Mouse (Mus musculus): ENCODE results near the gene Ttc7b. TPM values are rescaled to one million over a fixed set of nuclear protein-coding genes. Genes with fewer than 3 reads are reported as not detected.

Gene Ttc7b
- polyA plus RNA-seq, 1 experiment from 2014 or later = 6.5 TPM

DNA sequence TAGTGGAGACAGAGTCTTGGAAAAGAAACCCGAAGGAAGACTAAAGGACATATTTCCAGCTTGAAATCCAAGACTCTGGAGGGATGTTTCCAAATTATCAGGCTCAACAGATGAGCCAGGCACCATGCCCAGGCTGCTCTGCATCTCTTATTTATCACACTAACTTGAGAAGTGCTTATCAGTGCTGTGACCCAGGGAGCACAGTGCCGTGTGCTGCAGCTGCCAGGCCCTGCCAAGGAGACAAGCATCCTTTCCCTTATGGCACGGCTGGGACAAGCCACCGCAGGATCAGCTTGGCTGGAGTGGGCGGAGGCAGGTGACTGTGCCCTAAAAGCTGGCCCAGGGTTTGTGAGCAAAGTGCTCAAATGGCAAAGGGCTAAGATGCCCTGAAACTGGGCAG, 184.4 kb downstream of the Ttc7b start:
- Histone ChIP-seq H3K9ac (replicated peaks) (no peak overlapping the region), H3K27ac (replicated peaks) (no peak overlapping the region), H3K36me3 (no peaks in the 10 kb centered on the region), H3K4me2 (replicated peaks) (no peak overlapping the region), H3K27me3 (no peaks in the 10 kb centered on the region), H3K4me3 (no peak overlapping the region), H3K4me1 (peaks cover 20% of the 10 kb centered on the region), H3K9me3 (no peaks in the 10 kb centered on the region)
- no peak for ATAC-seq (replicated peaks)
- 56% methylated on average over 5 of the region's 5 CpGs for WGBS

GRCm38 (mm10) chr12:100331806-100332205, 188.8 kb downstream of the Ttc7b start:
- peaks cover 19% of the 10 kb centered on the region for H3K4me1 ChIP-seq
- H3K4me3 ChIP-seq = no peak overlapping the region
- H3K9ac ChIP-seq (replicated peaks) = no peak overlapping the region
- H3K27ac ChIP-seq (replicated peaks) = no peak overlapping the region
- H3K27me3 ChIP-seq = no peaks in the 10 kb centered on the region
- no peak overlapping the region for H3K4me2 ChIP-seq (replicated peaks)
- no peaks in the 10 kb centered on the region for H3K9me3 ChIP-seq
- ATAC-seq (replicated peaks) = no peak
- H3K36me3 ChIP-seq = no peaks in the 10 kb centered on the region
- 97% methylated on average over 6 of the region's 6 CpGs for WGBS

- Histone ChIP-seq H3K4me3 (no peak overlapping the region), H3K36me3 (no peaks in the 10 kb centered on the region), H3K4me1 (peaks cover 28% of the 10 kb centered on the region), H3K9me3 (no peaks in the 10 kb centered on the region), H3K27ac (replicated peaks) (0 out of 2 replicates have a peak overlapping the region, but pooled peaks have one; percentile 11), H3K9ac (replicated peaks) (no peak overlapping the region), H3K4me2 (replicated peaks) (no peak overlapping the region), H3K27me3 (no peaks in the 10 kb centered on the region)
- ATAC-seq (replicated peaks) = no peak
- WGBS = 82% methylated on average over 8 of the region's 8 CpGs
Measured at GRCm38 (mm10) chr12:100330234-100330633, 190.4 kb downstream of the Ttc7b start.

DNA sequence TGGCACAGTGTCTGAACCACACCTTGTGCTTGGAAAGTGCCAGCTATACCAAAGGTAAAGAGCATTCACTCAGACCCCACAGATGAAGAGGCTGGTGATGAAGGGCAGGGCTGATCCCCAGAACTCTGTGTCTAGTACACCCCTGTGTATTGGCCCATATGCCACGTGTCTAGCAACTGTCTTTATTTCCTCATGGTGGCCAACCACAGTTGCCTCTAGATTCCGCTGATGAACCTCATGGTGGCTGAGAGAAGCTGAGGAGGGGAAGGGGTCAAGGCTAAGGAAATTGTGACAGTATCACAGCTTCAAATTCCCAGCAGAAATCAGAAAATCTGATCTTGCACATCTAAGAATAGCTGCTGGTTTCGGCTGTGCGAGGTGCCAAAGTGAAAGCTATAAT, 191.6 kb downstream of the Ttc7b start:
- WGBS = 82% methylated on average over 4 of the region's 4 CpGs
- Histone ChIP-seq H3K9ac (replicated peaks) (no peak overlapping the region), H3K4me2 (replicated peaks) (no peak overlapping the region), H3K27me3 (no peaks in the 10 kb centered on the region), H3K4me3 (no peak overlapping the region), H3K27ac (replicated peaks) (no peak overlapping the region), H3K4me1 (peaks cover 28% of the 10 kb centered on the region), H3K9me3 (no peaks in the 10 kb centered on the region), H3K36me3 (no peaks in the 10 kb centered on the region)
- ATAC-seq (replicated peaks) = no peak

- H3K9ac ChIP-seq (replicated peaks) = no peak overlapping the region
- no peak for ATAC-seq (replicated peaks)
- no peaks in the 10 kb centered on the region for H3K9me3 ChIP-seq
- no peak overlapping the region for H3K4me3 ChIP-seq
- no peaks in the 10 kb centered on the region for H3K27me3 ChIP-seq
- WGBS = 77% methylated on average over 9 of the region's 9 CpGs
- H3K36me3 ChIP-seq = no peaks in the 10 kb centered on the region
- H3K27ac ChIP-seq (replicated peaks) = no peak overlapping the region
- H3K4me1 ChIP-seq = peaks cover 28% of the 10 kb centered on the region
- H3K4me2 ChIP-seq (replicated peaks) = no peak overlapping the region
Measured at GRCm38 (mm10) chr12:100328557-100328956, 192.1 kb downstream of the Ttc7b start.

DNA sequence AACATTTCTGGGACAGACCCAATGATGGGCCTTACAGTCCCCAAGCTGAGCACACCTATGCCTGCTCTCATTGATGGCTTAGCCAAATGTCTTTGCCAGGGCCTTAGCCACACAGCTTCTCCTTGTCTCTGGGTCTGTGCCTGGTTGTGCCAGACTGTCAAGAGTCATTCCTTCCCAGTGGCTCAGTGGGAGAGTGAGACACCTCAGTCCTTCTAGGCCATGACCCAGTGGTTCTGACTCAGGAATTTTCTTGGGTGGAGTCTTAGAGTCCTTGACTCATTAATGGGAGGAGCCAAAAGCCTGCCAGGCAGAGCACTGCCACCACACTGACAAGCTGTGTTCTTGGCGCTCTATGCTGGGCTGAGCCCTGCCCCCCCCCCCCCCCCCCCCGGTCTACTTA, 193.9 kb downstream of the Ttc7b start:
- H3K36me3 ChIP-seq = no peaks in the 10 kb centered on the region
- WGBS = 80% methylated on average over 2 of the region's 2 CpGs
- no peak overlapping the region for H3K4me2 ChIP-seq (replicated peaks)
- peak; percentile 24; the same call in 1 of the 2 replicates for ATAC-seq (replicated peaks)
- H3K9me3 ChIP-seq = no peaks in the 10 kb centered on the region
- H3K27ac ChIP-seq (replicated peaks) = 0 out of 2 replicates have a peak overlapping the region, but pooled peaks have one; percentile 35
- H3K4me3 ChIP-seq = no peak overlapping the region
- H3K27me3 ChIP-seq = no peaks in the 10 kb centered on the region
- peaks cover 36% of the 10 kb centered on the region for H3K4me1 ChIP-seq
- no peak overlapping the region for H3K9ac ChIP-seq (replicated peaks)

DNA sequence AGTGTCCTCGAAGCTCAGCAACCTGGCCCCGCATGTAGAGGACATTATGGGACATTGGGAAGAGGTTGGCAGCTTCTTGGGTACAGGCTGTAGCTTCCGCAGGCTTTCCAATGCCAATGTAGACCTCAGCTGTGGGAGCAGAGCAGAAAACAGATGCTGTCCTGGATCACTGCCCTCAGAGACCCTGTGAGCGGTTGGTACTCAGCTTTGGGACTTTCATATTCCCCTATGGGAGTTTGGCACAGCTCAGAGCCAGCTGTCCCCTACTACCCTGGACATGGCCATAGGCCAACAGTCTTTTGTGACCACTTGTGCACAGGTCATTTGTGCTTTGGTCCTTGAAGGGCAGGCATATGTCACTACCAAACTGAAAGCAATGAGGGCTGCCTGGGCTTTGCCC, 195.0 kb downstream of the Ttc7b start:
- Histone ChIP-seq H3K4me3 (no peak overlapping the region), H3K36me3 (no peaks in the 10 kb centered on the region), H3K4me1 (peaks cover 41% of the 10 kb centered on the region), H3K4me2 (replicated peaks) (no peak overlapping the region), H3K27ac (replicated peaks) (no peak overlapping the region; the same call in 1 of the 2 replicates), H3K9ac (replicated peaks) (no peak overlapping the region), H3K27me3 (no peaks in the 10 kb centered on the region), H3K9me3 (no peaks in the 10 kb centered on the region)
- WGBS = 74% methylated on average over 4 of the region's 4 CpGs
- ATAC-seq (replicated peaks) = no peak

- H3K9ac ChIP-seq (replicated peaks) = no peak overlapping the region
- no peak overlapping the region for H3K4me3 ChIP-seq
- no peaks in the 10 kb centered on the region for H3K27me3 ChIP-seq
- H3K36me3 ChIP-seq = no peaks in the 10 kb centered on the region
- 95% methylated on average over 8 of the region's 8 CpGs for WGBS
- H3K27ac ChIP-seq (replicated peaks) = no peak overlapping the region
- H3K9me3 ChIP-seq = no peaks in the 10 kb centered on the region
- ATAC-seq (replicated peaks) = no peak
- peaks cover 41% of the 10 kb centered on the region for H3K4me1 ChIP-seq
- H3K4me2 ChIP-seq (replicated peaks) = no peak overlapping the region
Measured at GRCm38 (mm10) chr12:100325212-100325611, 195.4 kb downstream of the Ttc7b start.

DNA sequence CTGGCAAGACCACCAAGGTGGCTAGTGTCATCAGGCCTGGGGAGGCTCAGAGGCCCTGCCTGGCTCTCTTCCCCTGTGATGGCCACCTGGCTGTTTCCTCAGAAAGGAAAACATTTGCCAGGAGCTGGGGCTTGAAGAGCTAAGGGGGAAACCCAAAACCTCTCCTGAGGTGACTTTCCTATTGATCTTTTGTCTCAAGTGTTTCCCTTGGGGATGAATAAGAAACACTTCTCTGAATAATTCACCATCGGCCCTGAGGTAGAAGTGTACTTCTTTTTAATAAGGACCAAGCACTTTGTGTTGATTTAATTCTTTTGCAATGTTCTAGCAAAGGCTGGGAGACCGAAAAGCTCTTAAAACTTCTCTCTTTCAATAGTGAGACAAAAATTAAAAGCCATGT, 197.0 kb downstream of the Ttc7b start:
- WGBS = 57% methylated on average over 2 of the region's 2 CpGs
- Histone ChIP-seq H3K27me3 (no peaks in the 10 kb centered on the region), H3K9ac (replicated peaks) (no peak overlapping the region), H3K27ac (replicated peaks) (no peak overlapping the region), H3K36me3 (no peaks in the 10 kb centered on the region), H3K4me1 (peaks cover 30% of the 10 kb centered on the region), H3K9me3 (no peaks in the 10 kb centered on the region), H3K4me2 (replicated peaks) (no peak overlapping the region), H3K4me3 (no peak overlapping the region)
- no peak for ATAC-seq (replicated peaks)

DNA sequence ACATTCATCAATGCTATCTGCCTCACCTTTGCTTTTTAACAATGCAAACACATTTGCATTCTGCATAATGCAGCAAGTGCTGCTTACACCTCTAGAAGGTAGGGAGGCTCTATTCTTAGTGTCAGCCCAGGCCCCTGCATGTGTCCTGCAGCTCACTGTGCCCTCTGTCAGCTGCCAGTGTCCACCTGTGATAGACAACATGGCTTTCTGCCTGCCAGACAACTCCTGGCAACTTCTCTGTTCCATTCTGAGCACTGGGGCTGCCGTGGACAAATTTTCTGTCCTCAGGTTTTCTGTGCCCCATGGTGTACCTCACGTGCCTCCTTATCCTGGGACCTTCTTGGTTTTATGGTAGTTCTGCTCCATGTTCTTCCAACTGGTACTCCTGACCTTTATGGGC, 198.4 kb downstream of the Ttc7b start:
- Histone ChIP-seq H3K4me2 (replicated peaks) (no peak overlapping the region), H3K4me1 (peaks cover 40% of the 10 kb centered on the region), H3K36me3 (no peaks in the 10 kb centered on the region), H3K4me3 (no peak overlapping the region), H3K9me3 (no peaks in the 10 kb centered on the region), H3K27ac (replicated peaks) (0 out of 2 replicates have a peak overlapping the region, but pooled peaks have one; percentile 17), H3K9ac (replicated peaks) (no peak overlapping the region), H3K27me3 (no peaks in the 10 kb centered on the region)
- ATAC-seq (replicated peaks) = no peak
- 89% methylated on average over 2 of the region's 2 CpGs for WGBS

GRCm38 (mm10) chr12:100321545-100321944, 199.1 kb downstream of the Ttc7b start:
- H3K27me3 ChIP-seq = no peaks in the 10 kb centered on the region
- no peaks in the 10 kb centered on the region for H3K36me3 ChIP-seq
- WGBS = 58% methylated on average over 4 of the region's 4 CpGs
- 0 out of 2 replicates have a peak overlapping the region, but pooled peaks have one; percentile 17 for H3K27ac ChIP-seq (replicated peaks)
- H3K4me3 ChIP-seq = no peak overlapping the region
- ATAC-seq (replicated peaks) = no peak
- no peaks in the 10 kb centered on the region for H3K9me3 ChIP-seq
- no peak overlapping the region for H3K9ac ChIP-seq (replicated peaks)
- no peak overlapping the region for H3K4me2 ChIP-seq (replicated peaks)
- H3K4me1 ChIP-seq = peaks cover 38% of the 10 kb centered on the region

- H3K27ac ChIP-seq (replicated peaks) = no peak overlapping the region
- WGBS = 89% methylated on average over 4 of the region's 4 CpGs
- ATAC-seq (replicated peaks) = no peak
- peaks cover 41% of the 10 kb centered on the region for H3K4me1 ChIP-seq
- H3K9me3 ChIP-seq = no peaks in the 10 kb centered on the region
- no peak overlapping the region for H3K4me2 ChIP-seq (replicated peaks)
- no peaks in the 10 kb centered on the region for H3K36me3 ChIP-seq
- H3K27me3 ChIP-seq = no peaks in the 10 kb centered on the region
- H3K9ac ChIP-seq (replicated peaks) = no peak overlapping the region
- H3K4me3 ChIP-seq = no peak overlapping the region
Measured at GRCm38 (mm10) chr12:100319746-100320145, 200.9 kb downstream of the Ttc7b start.

- H3K4me3 ChIP-seq = no peak overlapping the region
- H3K36me3 ChIP-seq = no peaks in the 10 kb centered on the region
- H3K4me2 ChIP-seq (replicated peaks) = no peak overlapping the region
- H3K27me3 ChIP-seq = no peaks in the 10 kb centered on the region
- H3K9me3 ChIP-seq = no peaks in the 10 kb centered on the region
- ATAC-seq (replicated peaks) = no peak
- no peak overlapping the region for H3K27ac ChIP-seq (replicated peaks)
- 37% methylated on average over 3 of the region's 3 CpGs for WGBS
- H3K9ac ChIP-seq (replicated peaks) = no peak overlapping the region
- peaks cover 56% of the 10 kb centered on the region for H3K4me1 ChIP-seq
Measured at GRCm38 (mm10) chr12:100317936-100318335, 202.7 kb downstream of the Ttc7b start.
